Mouse (Mus musculus) small intestine, adult 2 months (tissue): ENCODE results near the gene Qtrt1. TPM values are rescaled to one million over a fixed set of nuclear protein-coding genes. Genes with fewer than 3 reads are reported as not detected.
"Not testable (repeated sequence)": the region's sequence is repeated elsewhere in the genome, so short reads cannot be mapped to it uniquely, and the experiment has no call there.

Experiments used
- H3K27ac ChIP-seq: fragments of 200-500 bp; 2 replicates; pipeline ENCODE4 v1.5.1; 2012; ENCODE audit warnings: low read depth, low read length, control low read depth, inconsistent platforms; ENCODE audit not compliant: insufficient read depth
- H3K27me3 ChIP-seq: fragments of 200-500 bp; 2 replicates; pipeline ENCODE4 v1.6.1; 2012; ENCODE audit warnings: mild to moderate bottlenecking, moderate library complexity, low read length, inconsistent platforms; ENCODE audit not compliant: control insufficient read depth, insufficient read depth
- H3K36me3 ChIP-seq: fragments of 200-500 bp; 2 replicates; pipeline ENCODE4 v1.6.1; 2012; ENCODE audit warnings: mild to moderate bottlenecking, low read length, control low read depth, inconsistent platforms; ENCODE audit not compliant: control insufficient read depth, insufficient read depth
- H3K4me1 ChIP-seq: fragments of 200-500 bp; 2 replicates; pipeline ENCODE4 v1.6.1; 2012; ENCODE audit warnings: low read length, inconsistent platforms, mixed read lengths; ENCODE audit not compliant: control insufficient read depth, insufficient read depth, insufficient read length
- H3K4me3 ChIP-seq: fragments of 200-500 bp; 2 replicates; pipeline ENCODE4 v1.5.1; 2012; ENCODE audit warnings: low read depth, mild to moderate bottlenecking, control low read depth, inconsistent platforms, low read length, moderate library complexity
- CTCF ChIP-seq: fragments of 200-500 bp; IDR thresholded peaks from 2 replicates; pipeline ENCODE4 v1.5.1; 2012; ENCODE audit warnings: low read depth, mild to moderate bottlenecking, control low read depth, inconsistent platforms, low read length, moderate library complexity, mixed read lengths; ENCODE audit not compliant: insufficient replicate concordance, insufficient read length; ENCODE audit errors: extremely low read depth
- POLR2A ChIP-seq: fragments of 200-500 bp; IDR thresholded peaks from 2 replicates; pipeline ENCODE4 v1.6.1; 2012; ENCODE audit warnings: low read depth, mild to moderate bottlenecking, control low read depth, inconsistent platforms, low read length, moderate library complexity
- WGBS: fragments of 180-500 bp; shearing (Covaris S2); methylation state at CpG from one replicate; pipeline ENCODE4 v1.1.7; 2018; 5-methylcytosine and 5-hydroxymethylcytosine counted together
- polyA plus RNA-seq: library from polyadenylated mRNA; depleted of rRNA; stranded (reverse); fragments of >200 nt; gene quantifications from 2 replicates; pipeline ENCODE4 v1.2.3, GENCODE M21; 2012; rRNA removed

Qtrt1 gene
- polyA plus RNA-seq, 1 experiment = 32.8 TPM

DNA sequence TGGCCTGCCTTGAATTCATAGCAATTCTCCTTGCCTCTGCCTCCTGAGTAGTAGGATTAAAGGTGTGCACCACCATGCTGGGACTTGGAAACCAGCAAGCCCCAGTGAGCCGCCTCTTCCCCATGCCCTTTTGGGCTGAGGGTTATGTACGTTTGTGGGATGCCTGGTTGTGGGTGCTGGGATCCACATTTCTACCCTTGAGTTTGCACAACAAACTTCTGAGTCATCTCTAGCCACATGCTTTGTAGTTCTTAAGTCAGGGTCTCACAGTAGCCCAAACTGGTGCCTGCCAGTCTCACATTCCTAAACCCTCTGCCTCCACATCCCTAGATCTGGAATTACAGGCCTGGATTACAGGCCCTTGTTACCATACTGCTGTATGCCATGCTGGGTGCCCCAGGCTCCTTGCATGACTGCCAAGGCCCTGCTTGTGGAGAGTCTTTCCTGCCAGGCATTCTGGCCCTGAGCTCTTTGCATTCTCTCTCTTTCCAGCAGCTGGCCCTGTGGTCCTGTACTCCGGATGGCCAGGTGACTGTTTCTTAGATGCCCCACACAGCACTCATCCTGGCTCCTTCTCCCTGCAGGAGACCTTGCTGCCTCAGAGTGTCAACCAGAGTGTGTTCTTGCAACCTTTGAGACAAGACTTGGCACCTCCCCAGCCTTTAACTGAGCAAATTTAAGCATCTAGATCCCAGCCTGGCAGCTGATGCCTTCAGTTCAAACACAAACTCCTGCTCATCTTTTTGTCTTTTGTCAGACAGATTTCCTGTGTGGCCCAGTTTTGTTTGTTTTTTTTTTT, 52.3 kb downstream of the Qtrt1 start:
- WGBS = 83% methylated on average over 3 of the region's 3 CpGs
- no peak overlapping the region for H3K27ac ChIP-seq

DNA sequence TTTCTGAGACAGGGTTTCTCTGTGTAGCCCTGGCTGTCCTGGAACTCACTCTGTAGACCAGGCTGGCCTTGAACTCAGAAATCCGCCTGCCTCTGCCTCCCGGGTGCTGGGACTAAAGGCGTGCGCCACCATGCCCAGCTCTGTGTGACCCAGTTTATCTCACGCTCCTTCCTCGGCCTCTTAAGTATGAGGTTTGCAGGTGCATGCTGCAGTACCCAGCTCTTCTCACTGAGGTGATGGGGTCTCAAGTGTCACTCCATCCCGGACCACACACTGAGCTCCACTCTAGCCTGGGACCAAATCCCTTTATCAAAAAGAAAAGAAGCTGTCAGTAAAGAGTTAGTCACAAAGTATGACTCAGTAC, 52.9 kb downstream of the Qtrt1 start:
- H3K4me1 ChIP-seq = peaks cover 11% of the 10 kb centered on the region

More for the DNA sequence above, 52.3 kb downstream of the Qtrt1 start:
- Histone ChIP-seq H3K4me1 (peaks cover 11% of the 10 kb centered on the region), H3K4me3 (no peak overlapping the region), H3K27me3 (no peaks in the 10 kb centered on the region), H3K36me3 (peaks cover 42% of the 10 kb centered on the region)
- TF ChIP-seq POLR2A = no peak
- no peak for TF ChIP-seq CTCF

DNA sequence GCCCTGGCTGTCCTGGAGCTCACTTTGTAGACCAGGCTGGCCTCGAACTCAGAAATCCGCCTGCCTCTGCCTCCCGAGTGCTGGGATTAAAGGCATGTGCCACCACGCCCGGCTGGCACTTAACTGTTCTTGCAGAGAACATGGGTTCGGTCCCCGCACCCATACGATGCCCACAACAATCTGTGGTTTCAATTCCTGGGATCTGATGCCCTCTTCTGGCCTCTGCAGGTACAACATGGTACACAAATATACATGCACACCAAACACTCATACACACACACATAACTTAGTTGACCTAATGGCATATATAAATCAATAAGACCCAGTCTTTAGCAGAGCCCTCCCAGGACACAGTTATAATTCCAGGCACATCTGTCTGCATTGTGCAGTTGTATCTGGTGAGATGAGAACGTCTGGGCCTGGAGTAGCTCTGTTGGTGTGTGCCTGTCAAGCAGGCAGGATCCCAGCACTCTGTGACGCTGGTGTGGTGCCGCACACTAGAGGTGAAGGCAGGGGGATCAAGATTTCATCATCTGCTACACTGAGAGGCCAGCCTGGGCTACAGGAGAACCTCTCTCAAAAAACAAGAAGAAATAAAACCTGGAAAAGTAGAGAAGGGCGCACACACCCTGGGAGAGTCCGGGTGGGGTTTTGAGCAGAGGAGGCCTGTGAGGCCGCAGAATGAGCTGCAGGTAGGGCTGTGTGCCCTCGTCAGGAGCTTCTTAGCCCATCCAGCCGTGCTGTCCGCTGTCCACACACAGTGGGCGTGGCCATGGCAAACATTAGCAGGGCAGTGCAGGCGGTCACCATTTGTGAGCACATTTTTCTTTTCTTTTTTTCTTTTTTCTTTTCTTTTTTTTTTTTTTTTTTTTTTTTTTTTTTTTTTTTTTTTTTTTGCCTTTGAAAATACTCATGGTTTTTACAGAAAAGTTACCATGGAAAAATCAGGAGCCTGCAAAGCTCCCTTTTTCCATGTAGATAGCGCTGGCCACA, 57.7 kb downstream of the Qtrt1 start:
- Histone ChIP-seq H3K27me3 (no peaks in the 10 kb centered on the region), H3K4me3 (no peak overlapping the region), H3K36me3 (peaks cover 73% of the 10 kb centered on the region), H3K27ac (no peak overlapping the region), H3K4me1 (no peaks in the 10 kb centered on the region)
- WGBS = 86% methylated on average over 20 of the region's 20 CpGs
- TF ChIP-seq POLR2A (no peak), CTCF (peak; percentile 46; the same call in 1 of the 2 replicates)

More for the DNA sequence above, 52.9 kb downstream of the Qtrt1 start:
- H3K4me3 ChIP-seq, H3K27ac ChIP-seq, H3K27me3 ChIP-seq: not testable (repeated sequence)
- peaks cover 44% of the 10 kb centered on the region for H3K36me3 ChIP-seq
- WGBS = 92% methylated on average over 7 of the region's 7 CpGs

Other genes starting within 250 kb of the Qtrt1 start
- gene Pde4a, start 246.1 kb upstream of the Qtrt1 start, polyA plus RNA-seq = 5.1 and 7.1 TPM in 2 replicates
- gene Keap1, start 172.5 kb upstream of the Qtrt1 start, polyA plus RNA-seq = 56.6 and 103 TPM in 2 replicates
- gene S1pr5, start 163.4 kb upstream of the Qtrt1 start, polyA plus RNA-seq = 0.08 and 0.18 TPM in 2 replicates
- 70.1 and 144 TPM in 2 replicates for gene Atg4d, start 146.5 kb upstream of the Qtrt1 start, polyA plus RNA-seq
- 9.1 and 9.6 TPM in 2 replicates for gene Kri1, start 123.9 kb upstream of the Qtrt1 start, polyA plus RNA-seq
- gene Cdkn2d, start 120.4 kb upstream of the Qtrt1 start, polyA plus RNA-seq = 11.0 and 27.1 TPM in 2 replicates
- gene Ap1m2, start 99.5 kb upstream of the Qtrt1 start, polyA plus RNA-seq = 36.4 and 69.5 TPM in 2 replicates
- gene Slc44a2, start 91.1 kb upstream of the Qtrt1 start, polyA plus RNA-seq = 11.9 and 12.7 TPM in 2 replicates
- gene Ilf3, start 44.0 kb upstream of the Qtrt1 start, polyA plus RNA-seq = 18.8 and 30.7 TPM in 2 replicates
- gene Dnm2, start 13.1 kb downstream of the Qtrt1 start, polyA plus RNA-seq = 179 and 517 TPM in 2 replicates
- gene Tmed1, start 98.4 kb downstream of the Qtrt1 start, polyA plus RNA-seq = 7.5 and 10.8 TPM in 2 replicates
- gene AB124611, start 114.3 kb downstream of the Qtrt1 start, polyA plus RNA-seq = 1.2 and 1.4 TPM in 2 replicates
- gene Carm1, start 135.1 kb downstream of the Qtrt1 start, polyA plus RNA-seq = 31.7 and 63.4 TPM in 2 replicates
- 11.0 and 14.7 TPM in 2 replicates for gene Timm29, start 180.9 kb downstream of the Qtrt1 start, polyA plus RNA-seq
- 22.5 and 35.9 TPM in 2 replicates for gene Yipf2, start 181.0 kb downstream of the Qtrt1 start, polyA plus RNA-seq
- gene Smarca4, start 204.3 kb downstream of the Qtrt1 start, polyA plus RNA-seq = 19.0 and 34.1 TPM in 2 replicates